In genomic region chr11:74665631-74666283, GRCm38 (mm10) we compare ENCODE assay signal across 14 mouse cellular contexts. TPM values are rescaled to one million over a fixed set of nuclear protein-coding genes. Genes with fewer than 3 reads are reported as not detected.
"Had no signal": no experiment of that assay in that cellular context is flagged by ENCODE, and none has a peak within 500 bp of the region (broad histone marks: within the 10 kb centered on the region; RNA-seq: fewer than 3 reads in every experiment).

No protein-coding gene starts in this region.

- DNase-seq: kidney, adult 2 months; kidney, postnatal 36 days; layer of hippocampus, adult 9-11 months; layer of hippocampus, postnatal 36 days; lung, adult 18-20 months; midbrain, embryonic 14.5 days; thymus, adult 18-20 months; thymus, postnatal 14 days had no signal

- H3K9me3 ChIP-seq: limb, embryonic 12.5 days; neural tube, embryonic 12.5 days; stomach, embryonic 15.5 days had no signal

- H3K4me1 ChIP-seq: limb, embryonic 12.5 days; neural tube, embryonic 12.5 days; stomach, embryonic 15.5 days had no signal

- ATAC-seq: intestine, embryonic 16.5 days had no signal

- H3K9ac ChIP-seq: limb, embryonic 12.5 days; liver, embryonic 14.5 days; neural tube, embryonic 12.5 days; stomach, embryonic 15.5 days had no signal

- H3K27ac ChIP-seq: limb, embryonic 12.5 days; liver, embryonic 14.5 days; neural tube, embryonic 12.5 days; stomach, embryonic 15.5 days had no signal

- H3K4me3 ChIP-seq: limb, embryonic 12.5 days; neural tube, embryonic 12.5 days; stomach, embryonic 15.5 days had no signal

- H3K27me3 ChIP-seq: limb, embryonic 12.5 days; neural tube, embryonic 12.5 days; stomach, embryonic 15.5 days had no signal

- H3K4me2 ChIP-seq: limb, embryonic 12.5 days; neural tube, embryonic 12.5 days; stomach, embryonic 15.5 days had no signal

RNA-seq across cellular contexts. Expression of gene Ccdc92b, which starts 46.4 kb away (rescaled TPM):
- total RNA-seq: neutrophil, adult 5-6 weeks had no signal
